Mouse (Mus musculus) heart, postnatal 0 days (tissue): ENCODE measurements at regions not wholly inside any gene's neighbourhood (a gene's known extent, or its start where the extent isn't known, plus 50 kb on each side); places are given as distances from the start of the nearest gene placed in this dataset.

Experiments
- ATAC-seq: fragments of 200-750 bp; cut with Nextera tagmentation; 2 replicates; pipeline ENCODE4 v1.8.0; 2017; ENCODE audit warnings: low read depth, moderate number of reproducible peaks, moderate library complexity; ENCODE audit not compliant: insufficient read depth
- DNase-seq: peaks from one replicate; pipeline ENCODE4 v3.0.0-alpha.2; 2016; ENCODE audit warnings: low spot score
- H3K27ac ChIP-seq: fragments of 300-500 bp; sonication (generic); 2 replicates; pipeline ENCODE4 v1.5.1; 2014; ENCODE audit warnings: low read depth, mild to moderate bottlenecking
- H3K27me3 ChIP-seq: fragments of 300-500 bp; sonication (generic); 2 replicates; pipeline ENCODE4 v1.6.1; 2014; ENCODE audit warnings: low read length, mixed read lengths; ENCODE audit not compliant: control insufficient read depth, insufficient read depth
- H3K36me3 ChIP-seq: fragments of 300-500 bp; sonication (generic); replicated peaks from 2 replicates; pipeline ENCODE4 v1.6.1; 2014; ENCODE audit warnings: low read length, mixed read lengths; ENCODE audit not compliant: control insufficient read depth, insufficient read depth
- H3K4me1 ChIP-seq: fragments of 300-500 bp; sonication (generic); 2 replicates; pipeline ENCODE4 v1.6.1; 2014; ENCODE audit warnings: antibody characterized with exemption; ENCODE audit not compliant: control insufficient read depth, insufficient read depth
- H3K4me2 ChIP-seq: fragments of 300-500 bp; sonication (generic); 2 replicates; pipeline ENCODE4 v1.6.1; 2014; ENCODE audit warnings: low read depth, mild to moderate bottlenecking, low read length, moderate library complexity
- H3K4me3 ChIP-seq: fragments of 300-500 bp; sonication (generic); 2 replicates; pipeline ENCODE4 v1.5.1; 2014; ENCODE audit warnings: low read depth, low read length
- H3K9ac ChIP-seq: fragments of 300-500 bp; sonication (generic); replicated peaks from 2 replicates; pipeline ENCODE4 v1.6.1; 2014; ENCODE audit warnings: low read depth, low read length, mixed read lengths
- H3K9me3 ChIP-seq: fragments of 300-500 bp; sonication (generic); replicated peaks from 2 replicates; pipeline ENCODE4 v1.6.1; 2016; ENCODE audit warnings: low read length; ENCODE audit not compliant: control insufficient read depth
- CTCF ChIP-seq: IDR thresholded peaks from 2 replicates; pipeline ENCODE4 v1.5.1; 2016; ENCODE audit warnings: antibody characterized with exemption, control low read depth, low read depth
- EP300 ChIP-seq: IDR thresholded peaks from 2 replicates; pipeline ENCODE4 v1.6.1; 2016; ENCODE audit warnings: antibody characterized with exemption, low read depth
- WGBS: fragments of 180-500 bp; shearing (Covaris S2); extraction: QIAGEN DNeasy Blood & Tissue Kit; methylation state at CpG from one replicate; pipeline ENCODE4 v1.1.7; 2014; 5-methylcytosine and 5-hydroxymethylcytosine counted together

DNA sequence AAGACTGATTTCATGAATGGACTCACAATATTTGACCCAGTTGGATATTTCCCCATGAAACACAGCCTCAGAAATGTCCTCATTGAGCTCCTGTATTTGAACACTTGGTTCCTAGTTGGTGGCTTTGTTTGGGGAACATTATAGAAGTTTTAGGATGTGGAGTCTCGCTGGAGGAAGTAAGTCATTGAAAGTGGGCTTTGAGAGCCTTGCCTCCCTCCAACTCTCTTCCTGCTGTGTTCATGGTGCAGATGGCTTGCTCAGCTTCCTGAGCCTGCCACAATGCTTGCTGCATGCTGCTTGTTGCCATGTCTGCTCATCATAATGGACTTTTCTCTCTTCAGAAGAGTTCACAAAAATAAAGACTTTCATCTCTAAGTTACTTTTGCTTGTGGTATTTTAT lies 239.5 kb upstream of the Trib2 start:
- Histone ChIP-seq H3K9ac (no peak overlapping the region), H3K4me3 (no peak overlapping the region), H3K27ac (no peak overlapping the region), H3K4me1 (no peaks in the 10 kb centered on the region), H3K9me3 (no peaks in the 10 kb centered on the region), H3K4me2 (no peak overlapping the region), H3K27me3 (no peaks in the 10 kb centered on the region), H3K36me3 (no peaks in the 10 kb centered on the region)
- no peak for TF ChIP-seq CTCF
- no peak for TF ChIP-seq EP300
- no peak for DNase-seq
- no peak for ATAC-seq
- WGBS: 57% methylated on average over 1 of the region's 1 CpGs

DNA sequence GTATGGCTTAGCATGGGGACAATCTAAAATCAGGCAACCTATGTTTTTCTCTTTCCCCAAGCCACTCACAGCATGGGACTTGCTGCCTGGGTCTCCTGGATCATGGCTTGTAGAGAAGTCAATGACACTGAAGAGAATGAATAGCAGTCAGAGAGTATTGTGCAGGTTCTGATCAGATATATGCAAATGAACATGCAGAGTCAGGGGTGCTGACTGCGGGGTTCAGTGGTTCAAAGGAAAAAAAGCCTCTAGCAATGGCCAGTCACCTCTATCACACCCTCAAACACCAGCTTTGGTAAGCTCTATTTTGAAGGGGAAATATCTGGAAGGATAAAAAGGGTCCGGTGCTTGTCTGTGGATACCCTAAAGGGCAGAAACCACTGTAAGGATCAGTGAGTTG lies 237.9 kb upstream of the Trib2 start:
- Histone ChIP-seq H3K4me1 (no peaks in the 10 kb centered on the region), H3K27ac (no peak overlapping the region), H3K4me2 (no peak overlapping the region), H3K4me3 (no peak overlapping the region), H3K9ac (no peak overlapping the region), H3K27me3 (no peaks in the 10 kb centered on the region), H3K9me3 (no peaks in the 10 kb centered on the region), H3K36me3 (no peaks in the 10 kb centered on the region)
- TF ChIP-seq EP300 (no peak), CTCF (no peak)
- WGBS: 80% methylated on average over 2 of the region's 2 CpGs
- ATAC-seq (no peak), DNase-seq (no peak)

- Histone ChIP-seq H3K27me3 (no peaks in the 10 kb centered on the region), H3K4me3 (no peak overlapping the region), H3K4me2 (no peak overlapping the region), H3K9ac (no peak overlapping the region), H3K9me3 (no peaks in the 10 kb centered on the region), H3K27ac (no peak overlapping the region), H3K4me1 (no peaks in the 10 kb centered on the region), H3K36me3 (no peaks in the 10 kb centered on the region)
- no peak for DNase-seq
- no peak for ATAC-seq
- TF ChIP-seq EP300 (no peak), CTCF (no peak)
- 50% methylated on average over 3 of the region's 3 CpGs for WGBS
Observed at GRCm38 (mm10) chr12:16053735-16054134, 237.0 kb upstream of the Trib2 start.

DNA sequence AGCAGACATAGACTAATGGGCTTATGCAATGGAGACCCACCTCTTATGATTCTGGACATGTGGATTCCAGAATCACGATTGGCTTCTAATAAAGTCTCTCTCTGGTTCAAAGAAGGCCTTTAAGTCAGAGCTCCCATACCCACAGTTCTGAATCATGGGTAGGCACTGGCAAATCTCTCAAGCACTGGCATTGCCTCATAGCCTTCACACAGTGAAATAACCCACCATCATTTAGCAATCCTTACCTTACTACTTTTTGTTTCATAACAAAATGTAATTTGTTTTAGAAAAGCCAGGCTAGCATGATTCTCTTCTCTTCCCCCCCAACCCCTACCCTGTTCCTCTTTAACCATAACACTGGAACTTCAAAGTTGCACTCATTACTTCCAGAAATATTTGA lies 236.3 kb upstream of the Trib2 start:
- no peaks in the 10 kb centered on the region for H3K36me3 ChIP-seq
- H3K9ac ChIP-seq: no peak overlapping the region
- H3K27ac ChIP-seq: no peak overlapping the region
- H3K4me1 ChIP-seq: no peaks in the 10 kb centered on the region
- H3K4me3 ChIP-seq: no peak overlapping the region
- no peak for ATAC-seq
- no peak for DNase-seq
- WGBS: 68% methylated on average over 1 of the region's 1 CpGs
- H3K9me3 ChIP-seq: no peaks in the 10 kb centered on the region
- no peak for TF ChIP-seq EP300
- no peak for TF ChIP-seq CTCF
- H3K27me3 ChIP-seq: no peaks in the 10 kb centered on the region
- no peak overlapping the region for H3K4me2 ChIP-seq

DNA sequence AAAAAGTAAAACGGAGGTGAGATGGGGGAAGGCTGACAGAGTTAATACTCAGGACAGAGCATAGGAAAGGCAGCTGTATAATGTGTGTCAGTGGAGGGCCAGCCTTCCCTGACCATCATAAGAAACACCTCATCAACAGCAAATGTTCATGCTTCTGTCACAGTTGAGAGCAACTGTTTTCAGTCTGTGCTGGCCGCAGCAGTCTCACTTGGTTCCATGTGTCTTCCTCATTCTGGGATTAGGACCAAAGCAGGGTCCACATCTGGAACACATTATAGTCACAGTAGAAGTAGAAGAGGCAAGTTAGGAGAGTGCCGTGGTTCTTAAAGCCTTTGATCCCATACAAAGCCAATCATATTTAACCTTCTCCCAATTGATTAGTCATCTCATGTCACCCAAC lies 235.6 kb upstream of the Trib2 start:
- Histone ChIP-seq H3K4me1 (no peaks in the 10 kb centered on the region), H3K4me2 (no peak overlapping the region), H3K9ac (no peak overlapping the region), H3K27ac (no peak overlapping the region), H3K36me3 (no peaks in the 10 kb centered on the region), H3K4me3 (no peak overlapping the region), H3K9me3 (no peaks in the 10 kb centered on the region), H3K27me3 (no peaks in the 10 kb centered on the region)
- ATAC-seq (no peak), DNase-seq (no peak)
- WGBS: 81% methylated on average over 3 of the region's 3 CpGs
- TF ChIP-seq EP300 (no peak), CTCF (no peak)

DNA sequence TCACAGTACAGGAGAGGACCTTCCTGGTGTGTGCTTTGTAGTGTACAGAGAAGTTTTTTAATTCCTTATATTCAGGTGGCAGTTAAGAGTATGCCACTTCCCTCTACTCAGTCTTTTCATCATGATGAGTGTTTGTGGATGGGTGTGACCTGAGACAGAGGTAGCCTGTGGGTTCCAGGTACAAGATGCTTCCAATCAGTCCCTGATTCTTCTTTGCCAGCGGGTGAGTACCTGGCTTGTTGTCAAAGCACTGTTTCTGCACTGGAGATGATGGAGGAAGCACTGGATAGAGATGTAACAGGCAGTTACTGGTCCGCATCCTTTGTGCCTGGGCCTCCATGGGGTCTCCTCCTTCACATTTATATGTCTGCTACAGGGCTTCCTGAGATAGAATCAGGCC lies 234.7 kb upstream of the Trib2 start:
- Histone ChIP-seq H3K27me3 (no peaks in the 10 kb centered on the region), H3K4me3 (no peak overlapping the region), H3K27ac (no peak overlapping the region), H3K9ac (no peak overlapping the region), H3K36me3 (no peaks in the 10 kb centered on the region), H3K4me2 (no peak overlapping the region), H3K9me3 (no peaks in the 10 kb centered on the region), H3K4me1 (peaks cover 4% of the 10 kb centered on the region; the same call in 1 of the 2 replicates)
- DNase-seq (no peak), ATAC-seq (no peak)
- TF ChIP-seq EP300: no peak
- TF ChIP-seq CTCF: no peak
- 90% methylated on average over 2 of the region's 2 CpGs for WGBS
